Mouse (Mus musculus): Measurements from ENCODE around the gene Pde8b. TPM values are rescaled to one million over a fixed set of nuclear protein-coding genes. Genes with fewer than 3 reads are reported as not detected.

Gene Pde8b
- total RNA-seq, 2 experiments from 2014 or later: 0.26 TPM; not detected in 1

GRCm38 (mm10) chr13:95038200-95038599 lies 211.9 kb downstream of the Pde8b start:
- no peak for ATAC-seq (replicated peaks; ENCODE audit: low FRiP score, poor library complexity, severe bottlenecking)

GRCm38 (mm10) chr13:95034715-95035114 lies 215.4 kb downstream of the Pde8b start:
- no peak for ATAC-seq (replicated peaks; ENCODE audit: low FRiP score, poor library complexity, severe bottlenecking)

DNA sequence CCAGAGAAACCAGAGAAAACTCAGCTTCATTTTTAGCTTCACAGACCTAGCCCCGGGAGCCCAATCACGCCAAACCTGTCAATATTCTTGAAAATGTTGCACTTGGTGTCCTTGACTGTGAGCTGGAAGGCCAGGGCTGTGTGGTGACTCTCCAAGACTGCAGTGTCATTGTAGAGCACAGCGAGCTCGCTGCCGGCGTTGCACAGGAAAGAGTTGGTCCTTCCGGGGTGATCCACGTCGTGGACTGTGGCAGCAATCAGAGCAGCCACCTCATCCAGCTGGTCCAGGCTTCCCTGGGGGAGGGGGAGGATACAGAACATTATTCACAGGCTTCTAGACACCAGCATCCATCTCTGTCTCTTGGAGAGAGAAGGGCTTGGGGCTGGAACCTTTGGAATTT lies 216.0 kb downstream of the Pde8b start:
- no peak for ATAC-seq (replicated peaks; ENCODE audit: low FRiP score, poor library complexity, severe bottlenecking)

GRCm38 (mm10) chr13:95032973-95033372 lies 217.2 kb downstream of the Pde8b start:
- ATAC-seq (replicated peaks; ENCODE audit: low FRiP score, poor library complexity, severe bottlenecking): no peak

DNA sequence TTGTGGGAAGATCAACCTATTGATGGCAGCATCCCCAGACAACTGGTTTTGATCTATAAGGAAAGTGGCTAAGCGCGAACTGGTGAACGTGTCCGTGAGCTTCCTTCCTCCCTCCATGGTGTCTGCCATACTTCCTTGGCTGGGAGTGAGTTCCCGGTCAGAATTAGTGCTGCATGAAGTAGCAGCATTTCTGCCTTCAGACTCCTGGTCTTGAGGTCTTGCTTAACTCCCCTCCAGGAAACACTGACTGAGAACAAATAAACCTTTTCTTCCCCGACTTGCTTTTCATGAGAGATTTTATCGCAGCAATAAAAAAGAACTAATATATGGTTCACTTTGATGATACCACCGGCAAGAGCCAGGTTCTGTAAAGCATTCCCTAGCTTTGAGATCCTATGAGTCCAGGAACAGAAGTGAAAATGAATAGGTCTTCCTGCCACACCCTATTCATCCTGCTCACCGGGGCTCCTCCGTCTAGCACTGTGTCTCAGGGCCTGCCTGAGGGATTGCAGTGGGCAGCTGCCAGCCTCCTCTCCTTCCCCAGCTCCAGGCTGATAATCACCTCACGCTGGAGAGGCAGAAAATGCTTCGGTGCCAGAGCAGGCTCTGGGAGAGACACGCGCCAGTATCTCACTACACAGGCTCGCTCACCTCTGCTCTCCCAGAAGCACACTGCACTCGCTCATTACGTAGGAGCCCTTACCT lies 217.9 kb downstream of the Pde8b start:
- no peak for ATAC-seq (replicated peaks; ENCODE audit: low FRiP score, poor library complexity, severe bottlenecking)

DNA sequence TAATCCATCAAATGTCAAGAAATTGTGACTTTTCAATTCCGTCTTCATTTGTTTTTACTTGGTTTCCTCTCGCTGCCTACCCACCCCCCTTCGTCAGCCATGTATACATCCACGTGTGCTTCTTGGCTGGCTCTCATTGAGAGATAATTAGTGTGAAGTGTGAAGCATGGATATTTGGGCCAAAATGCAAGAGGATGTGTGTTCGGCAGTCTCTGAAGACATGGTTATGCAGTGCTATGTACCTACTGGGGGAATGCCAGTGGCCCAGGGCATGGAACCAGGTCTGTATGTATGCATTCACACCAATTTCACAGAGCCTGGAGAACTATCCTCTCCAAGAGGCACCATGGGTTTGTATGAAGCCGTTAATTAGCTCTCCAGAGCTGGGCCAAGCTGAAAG lies 219.3 kb downstream of the Pde8b start:
- no peak for ATAC-seq (replicated peaks; ENCODE audit: low FRiP score, poor library complexity, severe bottlenecking)

DNA sequence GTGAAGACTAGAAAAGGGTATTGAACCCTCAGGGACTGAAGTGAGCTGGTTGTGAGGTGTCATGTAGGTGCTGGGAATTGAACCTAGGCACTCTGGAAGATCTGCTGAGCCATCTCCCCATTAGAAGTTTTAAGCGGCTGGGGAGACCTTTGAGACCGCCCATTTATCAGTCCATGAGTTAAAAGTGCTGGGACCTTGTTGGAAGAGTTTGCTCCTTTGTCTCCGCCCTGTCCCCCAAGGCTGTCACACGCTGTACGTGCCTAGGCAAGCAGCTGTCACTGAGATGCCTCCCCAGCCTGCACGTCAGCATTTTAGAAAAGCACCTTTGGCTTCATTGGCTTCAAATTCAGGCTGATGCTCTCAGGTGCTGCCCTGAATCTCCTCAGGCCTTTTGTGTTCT lies 229.9 kb downstream of the Pde8b start:
- no peak for ATAC-seq (replicated peaks; ENCODE audit: low FRiP score, poor library complexity, severe bottlenecking)

DNA sequence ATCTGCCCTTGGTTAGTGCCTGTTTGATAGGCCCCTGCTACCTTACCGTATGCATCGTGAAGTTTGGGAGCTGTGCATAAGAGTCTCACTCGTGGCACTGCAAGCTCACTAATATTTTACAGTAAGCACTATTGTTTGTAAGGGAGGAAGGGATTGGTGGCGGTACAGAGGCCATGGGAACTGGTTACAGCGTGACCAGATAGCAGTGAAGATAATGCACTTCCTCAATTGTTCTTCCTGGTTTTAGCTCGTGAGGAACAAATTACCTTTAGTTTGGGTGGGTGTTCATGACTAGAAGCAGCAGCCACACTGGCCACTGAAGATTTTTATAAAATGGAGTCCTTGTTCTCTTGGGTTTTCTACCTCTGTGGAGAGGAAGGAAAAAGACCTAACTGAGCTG lies 230.8 kb downstream of the Pde8b start:
- ATAC-seq (replicated peaks; ENCODE audit: low FRiP score, poor library complexity, severe bottlenecking): no peak

- ATAC-seq (replicated peaks; ENCODE audit: low FRiP score, poor library complexity, severe bottlenecking): no peak
Observed at GRCm38 (mm10) chr13:95017916-95018315, 232.2 kb downstream of the Pde8b start.

DNA sequence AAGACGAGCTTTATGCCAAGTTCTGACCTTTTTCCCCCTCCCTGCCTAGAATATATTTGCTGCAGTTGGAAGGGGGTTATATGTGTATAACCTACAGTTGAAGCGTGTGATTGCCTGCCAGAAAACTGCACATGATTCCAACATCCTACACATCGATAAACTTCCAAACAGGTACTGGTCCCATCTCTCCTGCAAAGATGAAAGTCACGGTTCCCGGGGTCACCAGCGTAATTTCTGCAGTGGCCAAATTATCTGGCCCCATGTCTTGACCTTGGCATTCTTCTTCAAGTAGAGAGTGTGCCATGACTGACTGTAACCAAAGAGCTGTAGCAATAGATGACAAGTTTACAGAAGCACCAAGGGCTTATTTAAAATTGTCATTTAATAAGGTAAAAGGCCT lies 232.9 kb downstream of the Pde8b start:
- ATAC-seq (replicated peaks; ENCODE audit: low FRiP score, poor library complexity, severe bottlenecking): no peak

DNA sequence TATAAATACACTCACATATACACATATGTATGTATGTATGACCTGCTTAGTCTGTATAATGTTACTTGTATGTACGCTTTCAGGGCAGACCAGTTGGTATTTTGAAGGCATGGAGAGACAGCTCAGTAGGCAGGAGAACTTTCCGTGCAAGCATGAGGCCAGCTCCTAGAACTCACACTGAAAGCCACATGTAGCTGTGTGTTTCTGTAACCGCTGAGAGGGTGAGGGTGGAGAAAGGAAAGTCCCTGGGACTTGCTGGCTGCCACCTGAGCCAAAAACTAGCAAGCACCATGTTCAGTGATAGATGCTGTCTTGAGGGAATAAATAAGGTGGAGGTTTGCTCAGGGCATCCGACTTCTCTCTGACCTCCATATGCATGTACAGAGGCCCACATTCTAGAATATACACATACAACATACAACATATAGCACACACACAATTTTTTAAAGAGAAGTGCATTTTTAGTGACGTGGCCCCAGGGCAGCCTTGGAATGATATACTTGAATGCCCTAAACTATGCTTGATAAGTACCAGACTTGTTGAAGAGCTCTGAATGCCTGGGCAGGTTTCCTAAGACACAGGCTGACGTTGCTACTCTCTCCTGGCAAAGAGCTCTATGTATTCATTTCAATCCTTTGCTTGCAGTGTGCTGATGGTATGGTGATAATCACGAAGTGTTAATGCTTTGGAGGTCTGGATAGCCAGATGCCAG lies 238.4 kb downstream of the Pde8b start:
- ATAC-seq (replicated peaks; ENCODE audit: low FRiP score, poor library complexity, severe bottlenecking): no peak

- no peak for ATAC-seq (replicated peaks; ENCODE audit: low FRiP score, poor library complexity, severe bottlenecking)
Observed at GRCm38 (mm10) chr13:95009261-95009660, 240.9 kb downstream of the Pde8b start.

DNA sequence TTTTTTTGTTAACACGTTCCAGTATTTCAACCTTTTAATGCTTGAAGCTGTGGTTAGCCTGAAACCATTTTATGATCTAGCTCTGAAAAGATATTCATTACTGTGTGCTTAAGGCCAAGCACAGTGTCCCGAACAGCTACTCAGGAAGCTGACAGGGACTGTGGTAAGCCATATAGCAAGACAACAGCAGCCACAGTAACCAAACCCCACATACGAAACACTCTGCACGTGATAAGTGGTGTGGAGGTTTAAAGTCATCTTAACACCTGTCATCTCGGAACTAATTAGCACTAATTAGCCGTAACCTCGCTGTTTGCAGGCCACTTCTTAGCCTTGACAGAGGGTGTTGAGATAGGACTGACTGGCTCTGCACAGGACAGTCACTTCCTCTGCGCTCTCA lies 242.9 kb downstream of the Pde8b start:
- ATAC-seq (replicated peaks; ENCODE audit: low FRiP score, poor library complexity, severe bottlenecking): no peak

DNA sequence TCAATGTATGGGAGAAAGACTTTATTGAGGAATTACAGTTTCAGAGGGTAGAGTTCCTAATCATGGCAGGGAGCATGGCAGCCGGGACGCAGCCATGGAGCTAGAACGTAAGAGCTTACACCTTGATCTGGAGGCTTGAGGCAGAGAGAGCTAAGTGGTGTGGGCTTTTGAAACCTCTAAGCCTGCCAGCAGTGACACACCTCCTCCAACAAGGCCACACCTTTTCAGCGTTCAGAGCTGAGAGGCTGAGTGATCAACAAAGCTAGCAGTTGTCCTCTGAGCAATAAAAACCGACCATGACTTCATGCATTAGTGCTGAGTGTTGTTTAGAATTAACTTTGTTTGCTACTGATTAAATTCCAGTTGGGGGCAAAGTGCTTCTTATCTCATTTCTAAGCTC lies 259.6 kb downstream of the Pde8b start:
- ATAC-seq (replicated peaks; ENCODE audit: low FRiP score, poor library complexity, severe bottlenecking): no peak

DNA sequence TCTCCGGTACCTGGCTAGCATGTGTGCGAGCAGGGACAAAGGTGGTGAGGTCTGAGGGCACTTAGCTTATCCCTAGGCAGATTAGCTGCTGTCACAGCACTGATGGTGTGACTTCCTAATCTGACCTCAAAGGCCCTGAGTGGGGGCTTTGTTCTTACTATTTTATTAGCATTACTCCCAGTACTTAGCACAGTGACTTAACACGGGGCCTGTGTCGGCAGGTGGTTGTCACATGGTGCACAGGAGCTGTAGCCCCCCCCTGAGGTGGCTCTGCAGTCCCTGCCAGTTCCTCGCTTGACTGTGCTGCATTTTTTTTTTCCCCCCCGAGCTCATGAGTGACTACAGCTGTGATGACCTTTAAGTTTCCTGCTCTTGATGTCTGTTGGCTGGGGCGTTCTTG lies 271.1 kb downstream of the Pde8b start:
- ATAC-seq (replicated peaks; ENCODE audit: low FRiP score, poor library complexity, severe bottlenecking): no peak

- peak; percentile 94 for ATAC-seq (replicated peaks; ENCODE audit: low FRiP score, poor library complexity, severe bottlenecking)
Observed at GRCm38 (mm10) chr13:94976219-94977186, 273.6 kb downstream of the Pde8b start, which contains the start of gene Wdr41. Gene Wdr41 (plus strand): TSS chr13:94976344.

- ATAC-seq (replicated peaks; ENCODE audit: low FRiP score, poor library complexity, severe bottlenecking): peak; percentile 60
Observed at GRCm38 (mm10) chr13:94975828-94976218, 274.3 kb downstream of the Pde8b start.
